Mouse (Mus musculus): ENCODE measurements around the gene Emx1.

Gene Emx1

GRCm38 (mm10) chr6:85189911-85190591, 2.8 kb downstream of the Emx1 start:
- DNase-seq: no peak

- no peak for DNase-seq
Observed at GRCm38 (mm10) chr6:85190671-85191070, 3.4 kb downstream of the Emx1 start.

GRCm38 (mm10) chr6:85191751-85192440, 4.7 kb downstream of the Emx1 start:
- no peak for DNase-seq

- peak; percentile 24 to 45 for DNase-seq
Observed at GRCm38 (mm10) chr6:85193381-85194318, 6.4 kb downstream of the Emx1 start.

GRCm38 (mm10) chr6:85197951-85198350, 10.7 kb downstream of the Emx1 start:
- DNase-seq: no peak

GRCm38 (mm10) chr6:85206182-85206938, 19.1 kb downstream of the Emx1 start:
- DNase-seq: no peak

GRCm38 (mm10) chr6:85206939-85207285, 19.7 kb downstream of the Emx1 start:
- no peak for DNase-seq

GRCm38 (mm10) chr6:85207345-85207744, 20.1 kb downstream of the Emx1 start:
- no peak for DNase-seq

- DNase-seq: no peak
Observed at GRCm38 (mm10) chr6:85209226-85209967, 22.2 kb downstream of the Emx1 start.

GRCm38 (mm10) chr6:85210686-85211085, 23.4 kb downstream of the Emx1 start:
- no peak for DNase-seq

GRCm38 (mm10) chr6:85218251-85218650, 31.0 kb downstream of the Emx1 start:
- DNase-seq: no peak

- no peak for DNase-seq
Observed at GRCm38 (mm10) chr6:85218684-85219445, 31.6 kb downstream of the Emx1 start.

GRCm38 (mm10) chr6:85219706-85220105, 32.5 kb downstream of the Emx1 start:
- no peak for DNase-seq

- no peak for DNase-seq
Observed at GRCm38 (mm10) chr6:85220917-85221316, 33.7 kb downstream of the Emx1 start.

GRCm38 (mm10) chr6:85222551-85222950, 35.3 kb downstream of the Emx1 start:
- no peak for DNase-seq

GRCm38 (mm10) chr6:85223498-85224150, 36.4 kb downstream of the Emx1 start:
- no peak for DNase-seq

GRCm38 (mm10) chr6:85224442-85224891, 37.2 kb downstream of the Emx1 start:
- DNase-seq: no peak

GRCm38 (mm10) chr6:85226570-85226969, 39.3 kb downstream of the Emx1 start:
- DNase-seq: no peak

- no peak for DNase-seq
Observed at GRCm38 (mm10) chr6:85227520-85227919, 40.3 kb downstream of the Emx1 start.

- DNase-seq: no peak
Observed at GRCm38 (mm10) chr6:85230762-85231161, 43.5 kb downstream of the Emx1 start.

- DNase-seq: no peak
Observed at GRCm38 (mm10) chr6:85231469-85231868, 44.2 kb downstream of the Emx1 start.
